In the genomic region with DNA sequence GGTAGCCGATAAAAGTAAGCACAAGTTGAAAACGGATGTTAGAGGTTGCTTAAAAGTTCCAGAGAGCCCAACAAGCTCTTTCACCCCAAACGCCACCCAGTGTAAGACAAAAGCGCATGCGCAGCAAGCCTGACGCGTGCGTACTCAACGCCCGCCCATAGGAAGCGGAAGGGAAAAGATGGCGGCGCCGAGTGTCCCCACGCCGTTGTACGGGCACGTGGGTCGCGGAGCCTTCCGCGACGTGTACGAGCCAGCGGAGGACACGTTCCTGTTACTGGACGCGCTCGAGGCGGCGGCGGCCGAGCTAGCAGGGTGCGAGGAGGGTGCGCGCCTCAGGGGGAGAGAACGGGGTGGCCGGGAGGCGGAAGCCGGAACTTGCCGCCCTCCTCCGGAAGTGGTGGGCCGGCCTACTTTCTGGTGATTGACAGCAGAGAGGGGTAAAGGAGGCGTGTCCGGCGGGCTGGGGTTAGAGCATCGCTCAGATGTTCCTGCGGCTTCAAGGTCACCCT, we compare ENCODE assay signal across 7 mouse cellular contexts. TPM values are rescaled to one million over a fixed set of nuclear protein-coding genes. Genes with fewer than 3 reads are reported as not detected.
DNase-seq lines count a peak whose midpoint lies in the region; ATAC-seq and TF ChIP-seq lines count a peak whose summit lies in the region.

TSS of gene N6amt1 (plus strand) at position 111 of the 509 bp plus-strand sequence.

- peaks cover 7% of the 10 kb centered on the region for H3K36me3 ChIP-seq in embryonic facial prominence, embryonic 12.5 days
- H3K36me3 ChIP-seq in kidney, adult 2 months (ENCODE audit: control insufficient read depth, insufficient read depth, low read length) = no peaks in the 10 kb centered on the region
- H3K36me3 ChIP-seq in limb, embryonic 12.5 days = peaks cover 25% of the 10 kb centered on the region
- H3K36me3 ChIP-seq in midbrain, embryonic 15.5 days (replicated peaks) = peaks cover 5% of the 10 kb centered on the region; the same call in 1 of the 2 replicates
- H3K36me3 ChIP-seq in spleen, adult 2 months (ENCODE audit: control insufficient read depth, insufficient read depth, low read length) = peaks cover 5% of the 10 kb centered on the region; the same call in 1 of the 2 replicates

- peak within 1 kb of the TSS; percentile 48 for H3K4me2 ChIP-seq in embryonic facial prominence, embryonic 12.5 days (replicated peaks)
- peak within 1 kb of the TSS; percentile 49 for H3K4me2 ChIP-seq in limb, embryonic 12.5 days
- peak within 1 kb of the TSS; percentile 54 for H3K4me2 ChIP-seq in midbrain, embryonic 15.5 days

- no peak for TF ChIP-seq CTCF in kidney, adult 2 months (conservative IDR thresholded peaks at IDR 0.05; ENCODE audit: insufficient read depth, insufficient read length, low read depth, low read length)
- no peak for TF ChIP-seq CTCF in spleen, adult 2 months (IDR thresholded peaks at IDR 0.05; ENCODE audit: extremely low read depth, insufficient read depth, insufficient read length, insufficient replicate concordance)

- H3K4me3 ChIP-seq in embryonic facial prominence, embryonic 12.5 days = peak within 1 kb of the TSS; percentile 72
- peak within 1 kb of the TSS; percentile 77 for H3K4me3 ChIP-seq in kidney, adult 2 months (ENCODE audit: insufficient read depth, low read depth, low read length)
- H3K4me3 ChIP-seq in limb, embryonic 12.5 days (replicated peaks) = peak within 1 kb of the TSS; percentile 67
- peak within 1 kb of the TSS; percentile 96 for H3K4me3 ChIP-seq in midbrain, embryonic 15.5 days
- peak within 1 kb of the TSS; percentile 95 for H3K4me3 ChIP-seq in spleen, adult 2 months (ENCODE audit: extremely low read depth, insufficient read depth, insufficient read length)

- no peaks in the 10 kb centered on the region for H3K4me1 ChIP-seq in embryonic facial prominence, embryonic 12.5 days
- no peaks in the 10 kb centered on the region for H3K4me1 ChIP-seq in kidney, adult 2 months (ENCODE audit: control insufficient read depth, insufficient read depth, low read length)
- no peaks in the 10 kb centered on the region for H3K4me1 ChIP-seq in limb, embryonic 12.5 days (replicated peaks)
- peaks cover 10% of the 10 kb centered on the region for H3K4me1 ChIP-seq in midbrain, embryonic 15.5 days
- no peaks in the 10 kb centered on the region for H3K4me1 ChIP-seq in spleen, adult 2 months (ENCODE audit: control insufficient read depth, insufficient read depth, insufficient read length)

- peak within 1 kb of the TSS; percentile 91 for H3K27ac ChIP-seq in embryonic facial prominence, embryonic 12.5 days
- H3K27ac ChIP-seq in kidney, adult 2 months (ENCODE audit: insufficient read depth, low read depth, low read length) = peak within 1 kb of the TSS; percentile 98
- H3K27ac ChIP-seq in limb, embryonic 12.5 days = peak within 1 kb of the TSS; percentile 92
- H3K27ac ChIP-seq in midbrain, embryonic 15.5 days = peak within 1 kb of the TSS; percentile 96
- H3K27ac ChIP-seq in spleen, adult 2 months (ENCODE audit: insufficient read depth, low read length) = peak within 1 kb of the TSS; percentile 100

- peak; percentile 98 for ATAC-seq in embryonic facial prominence, embryonic 12.5 days (ENCODE audit: insufficient number of reproducible peaks, insufficient read depth, low FRiP score, low TSS enrichment)
- ATAC-seq in limb, embryonic 12.5 days (ENCODE audit: insufficient number of reproducible peaks, insufficient read depth, low FRiP score, low TSS enrichment, low read depth) = peak; percentile 97
- peak; percentile 99 for ATAC-seq in midbrain, embryonic 15.5 days (replicated peaks)

- peak; percentile 92 for DNase-seq in adrenal gland, postnatal 25 days
- DNase-seq in heart, adult 18-20 months = peak; percentile 96 to 98
- peak; percentile 96 for DNase-seq in kidney, adult 2 months
- peak; percentile 90 to 92 for DNase-seq in spleen, adult 2 months (ENCODE audit: low read depth in 1 of 2, low spot score in 2 of 2)

- H3K27me3 ChIP-seq in embryonic facial prominence, embryonic 12.5 days = no peaks in the 10 kb centered on the region
- H3K27me3 ChIP-seq in kidney, adult 2 months (replicated peaks; ENCODE audit: control insufficient read depth, insufficient read depth, low read length) = no peaks in the 10 kb centered on the region
- H3K27me3 ChIP-seq in limb, embryonic 12.5 days = no peaks in the 10 kb centered on the region
- H3K27me3 ChIP-seq in midbrain, embryonic 15.5 days (replicated peaks) = no peaks in the 10 kb centered on the region
- H3K27me3 ChIP-seq in spleen, adult 2 months (ENCODE audit: control insufficient read depth, insufficient read depth, low read length) = no peaks in the 10 kb centered on the region

- peak; percentile 17 for TF ChIP-seq POLR2A in kidney, adult 2 months (IDR thresholded peaks at IDR 0.05; ENCODE audit: low read depth, low read length)
- TF ChIP-seq POLR2A in spleen, adult 2 months (IDR thresholded peaks at IDR 0.05; ENCODE audit: low read depth, low read length) = peak; percentile 46

- no peaks in the 10 kb centered on the region for H3K9me3 ChIP-seq in embryonic facial prominence, embryonic 12.5 days
- no peaks in the 10 kb centered on the region for H3K9me3 ChIP-seq in limb, embryonic 12.5 days
- H3K9me3 ChIP-seq in midbrain, embryonic 15.5 days = no peaks in the 10 kb centered on the region

- peak within 1 kb of the TSS; percentile 74 for H3K9ac ChIP-seq in embryonic facial prominence, embryonic 12.5 days
- peak within 1 kb of the TSS; percentile 71 for H3K9ac ChIP-seq in limb, embryonic 12.5 days (replicated peaks)
- peak within 1 kb of the TSS; percentile 80 for H3K9ac ChIP-seq in midbrain, embryonic 15.5 days

- WGBS in embryonic facial prominence, embryonic 12.5 days = under 1% methylated on average over 48 of the region's 48 CpGs
- WGBS in kidney, adult 2 months = under 1% methylated on average over 48 of the region's 48 CpGs
- under 1% methylated on average over 48 of the region's 48 CpGs for WGBS in limb, embryonic 12.5 days
- WGBS in midbrain, embryonic 15.5 days = under 1% methylated on average over 48 of the region's 48 CpGs
- WGBS in spleen, adult 2 months = 1% methylated on average over 48 of the region's 48 CpGs

RNA-seq across cellular contexts. Expression of gene N6amt1, which starts in this region (rescaled TPM):
- 24.4 and 26.9 TPM in 2 replicates for total RNA-seq in adrenal gland, postnatal 25 days (2021)
- polyA plus RNA-seq in embryonic facial prominence, embryonic 12.5 days (2016; fragmentation: Nextera tagmentation; extraction: Ambion mirVana) = 22.1 and 22.7 TPM in 2 replicates
- total RNA-seq in heart, adult 18-20 months (2021) = 10 to 100 TPM; 18.6 to 22.4 TPM
- polyA plus RNA-seq in kidney, adult 2 months (2012; rRNA removed) = 13.5 and 16.4 TPM in 2 replicates
- polyA plus RNA-seq in limb, embryonic 12.5 days (2016; fragmentation: Nextera tagmentation; extraction: Ambion mirVana) = 27.9 and 30.5 TPM in 2 replicates
- polyA plus RNA-seq in midbrain, embryonic 15.5 days (2015; fragmentation: Nextera tagmentation; extraction: Ambion mirVana) = 20.7 and 21.9 TPM in 2 replicates
- polyA plus RNA-seq in spleen, adult 2 months (2012; rRNA removed) = 4.6 and 5.2 TPM in 2 replicates

Comparison
In these comparisons a context has a peak if more than half of its experiments do, and no peak if none do; other contexts are left out.
1. Peak in every context shown above with its lines: DNase-seq, ATAC-seq, H3K4me3 ChIP-seq and H3K27ac ChIP-seq.